Mouse (Mus musculus) spleen, embryonic (tissue): ENCODE measurements around the gene Rom1.
"Not testable (repeated sequence)": the region's sequence is repeated elsewhere in the genome, so short reads cannot be mapped to it uniquely, and the experiment has no call there.

Source experiments
- CTCF ChIA-PET: fragments of 350-600 bp; sonication (Branson Sonifier 250); formaldehyde crosslinking; loops from one replicate; lab custom pipeline; 2022; lab: Charles Lee

Rom1 gene

DNA sequence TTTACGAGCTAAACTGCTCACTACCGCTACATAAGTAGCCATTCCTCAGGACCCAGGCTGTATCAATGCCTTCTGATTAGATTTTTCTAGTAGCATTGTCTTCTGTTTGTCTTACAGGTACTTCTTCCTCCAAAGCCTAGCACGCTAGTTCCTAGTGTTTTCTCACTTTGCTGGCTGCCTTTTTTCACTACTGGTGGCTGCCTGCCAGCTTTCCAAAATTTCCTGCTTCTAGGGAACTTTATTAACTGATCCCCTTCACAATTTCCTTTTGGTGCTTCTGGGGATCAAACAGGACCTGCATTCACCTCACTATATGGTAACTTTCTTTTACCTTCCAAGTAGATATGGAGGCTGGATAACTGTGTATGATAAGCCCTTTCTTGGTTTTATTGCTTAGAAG lies 30.1 kb downstream of the Rom1 start:
- CTCF ChIA-PET: no interaction called here

DNA sequence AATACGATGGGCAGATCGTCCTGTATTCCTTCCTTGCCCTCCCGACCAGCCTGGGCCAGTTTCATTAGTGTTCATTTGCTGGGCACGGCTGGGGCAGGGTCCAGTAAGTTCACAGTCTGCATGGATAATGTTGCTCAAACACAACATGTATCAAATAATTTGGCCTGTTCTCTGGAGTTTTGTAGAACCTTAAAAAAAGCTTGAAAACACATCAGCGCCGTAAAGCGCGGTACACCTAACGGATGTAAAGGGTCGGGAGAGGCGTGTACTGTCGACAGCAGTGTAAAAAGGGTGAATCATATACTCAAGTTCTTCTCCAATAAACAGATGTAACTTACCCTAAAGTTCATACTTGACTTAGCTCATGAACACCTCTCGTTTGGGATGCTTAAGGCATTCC lies 30.6 kb downstream of the Rom1 start:
- CTCF ChIA-PET: no interaction called here

- CTCF ChIA-PET: no interaction called here
These were observed 31.2 kb downstream of the Rom1 start, which contains the start of gene Ganab for GRCm38 (mm10) chr19:8897865-8898495. Ganab (plus strand) TSS chr19:8898071.

- CTCF ChIA-PET: not testable (repeated sequence)
These were observed 31.8 kb downstream of the Rom1 start for GRCm38 (mm10) chr19:8897211-8897864.

GRCm38 (mm10) chr19:8896231-8896630 lies 32.9 kb downstream of the Rom1 start:
- CTCF ChIA-PET: not testable (repeated sequence)

- CTCF ChIA-PET: interaction anchor here (0.6 kb wide), 1 partner anchor 94 kb away, joined by 3 read pairs; no protein-coding TSS in a partner anchor
These were observed 33.7 kb downstream of the Rom1 start for GRCm38 (mm10) chr19:8895397-8895960.

DNA sequence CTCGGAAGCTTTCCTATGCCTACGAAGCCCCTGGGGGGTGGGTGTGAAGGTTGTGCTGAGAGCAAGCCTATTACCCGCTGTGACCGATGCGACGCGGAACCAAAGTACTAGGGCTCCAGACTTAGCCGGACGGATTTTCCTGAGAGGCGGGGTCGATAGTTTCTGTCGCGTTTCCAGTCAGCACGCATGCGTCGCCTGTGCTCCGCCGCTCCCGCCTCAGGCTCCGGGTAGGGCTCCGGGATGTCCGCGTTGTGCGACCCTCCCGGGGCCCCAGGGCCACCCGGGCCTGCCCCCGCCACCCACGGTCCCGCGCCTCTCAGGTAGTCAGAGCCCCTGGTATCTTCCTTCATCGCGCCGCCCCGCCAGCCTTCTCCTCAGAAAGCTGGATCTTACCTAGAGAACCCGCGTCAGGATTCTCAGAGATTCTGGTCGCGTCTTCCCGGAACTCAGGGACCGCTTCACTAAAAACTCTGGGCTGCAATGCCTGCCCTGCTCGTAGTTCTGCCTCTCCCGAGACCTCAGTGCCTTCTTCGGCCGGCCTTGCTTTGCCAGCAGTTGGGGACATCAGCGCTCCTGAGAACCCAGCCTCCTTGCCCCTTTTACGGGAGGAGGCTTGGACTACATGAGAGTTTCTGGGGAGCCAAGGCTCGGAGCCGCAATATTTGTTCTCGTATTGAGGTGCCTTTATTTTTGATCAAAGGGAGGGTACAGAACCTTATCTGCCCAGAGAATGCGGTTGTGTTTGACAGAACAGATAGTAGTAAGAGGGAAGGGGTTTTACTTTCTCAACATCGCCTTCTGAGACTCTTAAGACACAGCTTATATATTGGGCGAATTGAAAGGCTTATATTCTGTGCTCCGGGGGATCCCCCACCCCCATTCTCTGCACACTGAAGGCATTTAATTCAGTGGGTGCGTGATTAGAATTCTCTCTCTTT lies 36.1 kb downstream of the Rom1 start, which contains the start of gene Ints5:
Ints5 (plus strand) TSS at position 177 of the 938 bp plus-strand sequence.
- CTCF ChIA-PET: interaction anchor here (0.6 to 0.8 kb wide), 3 partner anchors 70 to 998 kb away, joined by 6 to 24 read pairs (median 6); no protein-coding TSS in a partner anchor

- CTCF ChIA-PET: interaction anchor here (0.5 to 0.6 kb wide), 3 partner anchors 16 to 1842 kb away, joined by 3 to 8 read pairs (median 6); no protein-coding TSS in a partner anchor
These were observed 40.4 kb downstream of the Rom1 start, which contains the start of the genes 1810009A15Rik and Gm49416 for GRCm38 (mm10) chr19:8888511-8889385. 1810009A15Rik (plus strand) TSS chr19:8888853. Gm49416 (plus strand) TSS chr19:8888926.

DNA sequence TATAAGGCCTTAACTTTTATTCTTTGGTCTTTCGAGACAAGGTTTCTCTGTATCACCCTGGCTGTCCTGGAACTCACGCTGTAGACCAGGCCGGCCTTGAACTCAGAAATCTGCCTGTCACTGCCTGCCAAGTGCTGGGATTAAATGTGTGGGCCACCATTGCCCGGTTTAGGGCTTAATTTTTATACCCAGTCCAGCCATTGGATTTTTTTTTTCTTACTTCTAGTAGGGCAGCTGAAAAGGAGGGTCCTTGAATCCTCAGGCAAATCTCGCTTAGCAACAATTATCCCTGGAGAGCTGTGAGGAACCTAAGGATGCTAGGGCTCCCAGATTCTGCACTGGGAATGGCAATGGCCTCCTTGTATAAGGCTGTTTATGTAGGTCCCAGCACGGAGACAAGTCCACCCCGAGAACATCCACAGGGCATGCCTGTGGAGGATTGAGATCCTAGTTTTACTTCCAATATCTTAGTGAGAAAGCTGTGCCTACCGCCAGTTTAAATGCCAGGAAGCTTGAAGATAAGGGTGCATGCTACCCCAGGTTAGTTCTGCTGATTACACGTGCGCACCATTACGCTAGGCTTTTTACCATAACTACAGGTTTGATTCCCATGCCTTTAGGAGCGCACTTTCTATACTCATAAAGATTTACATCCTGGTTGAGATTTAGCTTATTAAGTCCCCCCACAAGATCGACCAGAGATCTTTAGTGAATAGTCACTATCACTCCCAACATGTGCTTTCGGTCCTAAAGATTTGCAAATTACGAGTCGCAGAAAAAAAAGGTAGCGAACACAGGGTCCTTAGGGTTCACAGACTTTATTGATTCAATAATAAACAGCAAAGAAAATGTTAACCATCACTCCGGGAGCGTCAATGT lies 41.3 kb downstream of the Rom1 start:
- CTCF ChIA-PET: interaction anchor here (0.5 to 0.7 kb wide), 2 partner anchors 15 to 221 kb away, joined by 4 to 6 read pairs; no protein-coding TSS in a partner anchor

GRCm38 (mm10) chr19:8886916-8887584 lies 42.1 kb downstream of the Rom1 start:
- CTCF ChIA-PET: interaction anchor here (0.9 kb wide), 1 partner anchor 44 kb away, joined by 4 read pairs; no protein-coding TSS in a partner anchor

DNA sequence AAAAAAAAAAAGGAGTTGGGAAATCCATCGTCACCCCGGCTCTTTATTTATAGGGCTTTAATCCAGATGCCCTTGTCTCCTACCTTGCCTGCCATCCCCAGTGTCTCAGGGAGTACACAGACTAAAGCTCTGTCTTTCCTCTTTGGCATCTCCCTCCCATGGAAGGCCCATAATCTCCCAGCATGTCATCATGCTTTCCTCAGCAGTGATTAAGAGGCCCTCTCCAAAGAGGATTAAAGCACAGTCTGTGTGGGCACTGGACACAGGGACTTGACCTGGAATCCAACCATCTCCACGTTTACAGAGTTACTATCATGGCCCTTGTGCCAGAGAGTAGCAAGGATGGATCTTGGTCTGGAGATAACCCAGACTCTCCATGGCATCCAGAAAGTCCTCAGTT lies 45.5 kb downstream of the Rom1 start, which contains the start of the genes Lbhd1 and Gm49403:
Lbhd1 (plus strand) TSS at position 117 of the 400 bp plus-strand sequence.
Gm49403 (plus strand) TSS at position 315 of the 400 bp plus-strand sequence.
- CTCF ChIA-PET: no interaction called here

GRCm38 (mm10) chr19:8881034-8881392 lies 48.1 kb downstream of the Rom1 start:
- CTCF ChIA-PET: interaction anchor here (0.7 kb wide), 1 partner anchor 67 kb away, joined by 3 read pairs; no protein-coding TSS in a partner anchor

- CTCF ChIA-PET: interaction anchor here (0.9 kb wide), 1 partner anchor 229 kb away, joined by 3 read pairs; no protein-coding TSS in a partner anchor
These were observed 48.7 kb downstream of the Rom1 start, which contains the start of gene Uqcc3 for GRCm38 (mm10) chr19:8880311-8881033. Uqcc3 (minus strand) TSS chr19:8880923.
